Mouse (Mus musculus) liver, embryonic 12.5 days (tissue): ENCODE data around the gene Sf3a1. TPM values are rescaled to one million over a fixed set of nuclear protein-coding genes. Genes with fewer than 3 reads are reported as not detected.

Source experiments
- ATAC-seq: fragments of 200-750 bp; cut with Nextera tagmentation; 2 replicates; pipeline ENCODE4 v1.8.0; 2017; ENCODE audit warnings: moderate number of reproducible peaks, mild to moderate bottlenecking, moderate library complexity
- H3K27ac ChIP-seq: fragments of 300-500 bp; sonication (generic); 2 replicates; pipeline ENCODE4 v1.5.1; 2016; ENCODE audit warnings: mild to moderate bottlenecking
- H3K27me3 ChIP-seq: fragments of 300-500 bp; sonication (generic); replicated peaks from 2 replicates; pipeline ENCODE4 v1.6.1; 2016; ENCODE audit warnings: mild to moderate bottlenecking, moderate library complexity
- H3K36me3 ChIP-seq: fragments of 300-500 bp; sonication (generic); 2 replicates; pipeline ENCODE4 v1.6.1; 2016; ENCODE audit warnings: mild to moderate bottlenecking, moderate library complexity
- H3K4me1 ChIP-seq: fragments of 300-500 bp; sonication (generic); 2 replicates; pipeline ENCODE4 v1.6.1; 2016
- H3K4me2 ChIP-seq: fragments of 300-500 bp; sonication (generic); 2 replicates; pipeline ENCODE4 v1.6.1; 2016; ENCODE audit warnings: mild to moderate bottlenecking, moderate library complexity
- H3K4me3 ChIP-seq: fragments of 300-500 bp; sonication (generic); 2 replicates; pipeline ENCODE4 v1.5.1; 2016; ENCODE audit warnings: mild to moderate bottlenecking, moderate library complexity
- H3K9ac ChIP-seq: fragments of 300-500 bp; sonication (generic); 2 replicates; pipeline ENCODE4 v1.6.1; 2016; ENCODE audit warnings: mild to moderate bottlenecking, moderate library complexity
- H3K9me3 ChIP-seq: fragments of 300-500 bp; sonication (generic); replicated peaks from 2 replicates; pipeline ENCODE4 v1.6.1; 2016; ENCODE audit warnings: mild to moderate bottlenecking, moderate library complexity
- whole genome bisulfite sequencing: fragments of 180-500 bp; shearing (Covaris S2); methylation state at CpG from one replicate; pipeline ENCODE4 v1.1.7; 2016; ENCODE audit not compliant: insufficient replicate concordance; 5-methylcytosine and 5-hydroxymethylcytosine counted together
- microRNA-seq: library from miRNA; unstranded; fragments of <30 nt; microRNA quantifications from one replicate; pipeline ENCODE4, GENCODE M21; 2017
- polyA plus RNA-seq: library from polyadenylated mRNA; unstranded; fragments of >200 nt; fragmentation: Nextera tagmentation; extraction: Ambion mirVana; gene quantifications from 2 replicates; pipeline ENCODE4 v1.2.1, GENCODE M21; 2016

Sf3a1 gene
- polyA plus RNA-seq, 1 experiment from 2014 or later = 41.7 TPM

DNA sequence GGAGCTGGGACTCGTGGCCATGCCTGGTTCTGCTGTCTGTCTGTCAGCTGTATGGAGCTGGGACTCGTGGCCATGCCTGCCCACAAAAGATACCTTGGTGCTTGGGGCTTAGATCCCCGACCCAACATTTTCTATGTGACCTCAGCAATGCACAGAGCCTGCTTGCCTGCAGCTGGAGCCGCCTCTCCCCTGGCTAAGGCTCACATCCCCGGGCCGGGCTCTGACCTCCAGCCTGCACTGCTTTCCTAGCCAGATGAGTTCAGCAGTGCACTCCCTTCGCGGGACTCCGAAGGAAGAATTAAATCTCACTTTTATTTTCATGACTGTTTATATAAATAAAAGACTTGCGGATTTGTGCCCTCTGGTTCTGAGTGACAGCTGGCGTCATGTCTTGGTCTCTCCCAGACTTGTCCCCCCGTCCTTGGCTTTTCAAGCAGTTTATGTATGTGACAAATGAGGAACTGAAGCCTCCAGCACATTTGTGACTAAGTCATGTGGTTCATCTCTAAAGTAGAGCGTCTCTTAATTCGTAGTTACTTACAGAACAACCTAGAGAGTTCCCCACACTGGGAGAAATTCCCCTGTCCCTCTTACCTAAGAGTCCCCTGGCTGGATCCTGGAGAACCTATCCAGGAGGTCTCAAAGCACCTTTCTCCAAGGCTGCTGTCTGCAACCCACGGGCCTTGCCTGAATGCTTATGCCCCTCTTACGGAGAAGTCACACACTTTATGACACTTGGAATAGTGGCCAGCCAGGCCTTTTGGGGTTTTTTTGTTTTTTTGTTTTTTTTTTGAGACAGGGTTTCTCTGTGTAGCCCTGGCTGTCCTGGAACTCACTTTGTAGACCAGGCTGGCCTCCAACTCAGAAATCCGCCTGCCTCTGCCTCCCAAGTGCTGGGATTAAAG is 62.1 kb downstream of the Sf3a1 start:
- H3K9ac ChIP-seq = 0 out of 2 replicates have a peak overlapping the region, but pooled peaks have one; percentile 4
- ATAC-seq = no peak
- no peak overlapping the region for H3K4me2 ChIP-seq
- H3K36me3 ChIP-seq = no peaks in the 10 kb centered on the region
- peaks cover 22% of the 10 kb centered on the region for H3K27me3 ChIP-seq
- H3K27ac ChIP-seq = peak overlapping the region; percentile 57; the same call in 1 of the 2 replicates
- no peaks in the 10 kb centered on the region for H3K9me3 ChIP-seq
- WGBS = 69% methylated on average over 17 of the region's 17 CpGs
- H3K4me1 ChIP-seq = peaks cover 92% of the 10 kb centered on the region
- H3K4me3 ChIP-seq = no peak overlapping the region

DNA sequence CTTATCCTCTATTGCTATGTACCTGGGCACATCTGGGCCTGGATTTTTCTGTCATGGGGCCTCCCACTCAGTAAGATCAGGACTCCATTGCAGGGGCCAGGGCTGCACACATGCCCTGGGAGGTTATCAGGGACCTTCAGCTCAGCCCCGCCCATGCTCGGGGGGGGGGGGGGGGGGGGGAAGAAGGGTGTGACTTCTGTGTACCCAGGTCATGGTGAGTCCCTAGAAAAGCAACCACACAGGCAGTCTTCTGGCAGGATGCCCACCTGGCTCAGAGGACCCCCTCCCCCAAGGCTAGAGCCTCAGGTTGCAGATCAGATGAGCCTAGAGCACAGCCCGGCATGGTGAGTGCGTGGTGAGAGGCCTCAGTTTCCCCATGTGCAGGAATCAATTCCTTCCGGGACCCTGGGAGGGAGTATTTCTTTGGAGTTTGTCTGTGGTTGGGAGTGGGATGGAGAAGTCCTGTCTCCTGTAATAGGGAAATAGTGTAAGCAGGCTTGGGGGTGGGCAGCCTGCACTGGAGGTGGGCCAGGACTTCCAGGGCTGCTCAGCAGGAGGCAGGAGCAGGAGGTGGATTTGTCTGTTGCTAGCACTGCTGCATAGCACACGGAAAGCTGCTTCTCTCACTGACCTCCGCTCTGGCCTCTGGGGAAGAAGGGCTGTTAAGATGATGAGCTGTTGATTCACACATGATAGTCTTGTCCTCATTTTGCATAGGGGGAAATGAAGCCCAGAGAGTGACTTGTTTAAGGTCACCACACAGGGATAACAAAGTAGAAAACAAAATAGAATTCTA is 63.4 kb downstream of the Sf3a1 start:
- Histone ChIP-seq H3K4me1 (peaks cover 93% of the 10 kb centered on the region), H3K9ac (peak overlapping the region; percentile 82), H3K4me2 (peak overlapping the region; percentile 76), H3K36me3 (peaks cover 3% of the 10 kb centered on the region; the same call in 1 of the 2 replicates), H3K4me3 (peak overlapping the region; percentile 72), H3K27me3 (peaks cover 17% of the 10 kb centered on the region), H3K27ac (peak overlapping the region; percentile 95), H3K9me3 (no peaks in the 10 kb centered on the region)
- 29% methylated on average over 5 of the region's 7 CpGs for WGBS
- peak; percentile 89 for ATAC-seq

DNA sequence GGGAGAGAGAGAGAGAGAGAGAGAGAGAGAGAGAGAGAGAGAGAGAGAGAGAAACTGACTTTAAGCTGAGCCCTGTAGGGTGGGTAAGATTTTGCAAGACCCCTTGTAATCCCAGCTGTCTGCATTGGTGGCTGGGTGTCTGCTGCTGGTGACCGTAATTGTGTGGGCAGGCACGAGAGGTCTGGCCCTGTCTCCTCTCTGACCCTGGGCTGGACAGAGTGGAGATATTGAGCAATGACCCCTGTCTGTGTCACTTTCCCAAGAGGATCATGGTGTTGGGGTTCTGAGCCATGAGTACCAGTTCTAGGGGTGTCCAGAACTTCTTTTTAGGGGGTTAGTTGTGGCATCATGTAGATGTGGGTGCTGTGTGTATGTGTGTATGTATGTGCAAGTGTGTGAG is 64.1 kb downstream of the Sf3a1 start:
- WGBS = 49% methylated on average over 2 of the region's 2 CpGs

GRCm38 (mm10) chr11:4226569-4227325 is 66.6 kb downstream of the Sf3a1 start:
- Histone ChIP-seq H3K4me3 (peak overlapping the region; percentile 72), H3K4me2 (peak overlapping the region; percentile 76), H3K36me3 (peaks cover 25% of the 10 kb centered on the region), H3K27me3 (no peaks in the 10 kb centered on the region), H3K4me1 (peaks cover 92% of the 10 kb centered on the region), H3K9me3 (no peaks in the 10 kb centered on the region), H3K27ac (peak overlapping the region; percentile 75), H3K9ac (peak overlapping the region; percentile 59)
- 58% methylated on average over 5 of the region's 5 CpGs for WGBS
- ATAC-seq = peak; percentile 53

More for the DNA sequence above, 64.1 kb downstream of the Sf3a1 start:
- no peaks in the 10 kb centered on the region for H3K9me3 ChIP-seq
- ATAC-seq = no peak
- peaks cover 11% of the 10 kb centered on the region for H3K27me3 ChIP-seq
- peak overlapping the region; percentile 72 for H3K4me3 ChIP-seq
- H3K9ac ChIP-seq = peak overlapping the region; percentile 82
- H3K27ac ChIP-seq = peak overlapping the region; percentile 95
- peaks cover 89% of the 10 kb centered on the region for H3K4me1 ChIP-seq
- peak overlapping the region; percentile 76 for H3K4me2 ChIP-seq
- H3K36me3 ChIP-seq = peaks cover 7% of the 10 kb centered on the region; the same call in 1 of the 2 replicates

DNA sequence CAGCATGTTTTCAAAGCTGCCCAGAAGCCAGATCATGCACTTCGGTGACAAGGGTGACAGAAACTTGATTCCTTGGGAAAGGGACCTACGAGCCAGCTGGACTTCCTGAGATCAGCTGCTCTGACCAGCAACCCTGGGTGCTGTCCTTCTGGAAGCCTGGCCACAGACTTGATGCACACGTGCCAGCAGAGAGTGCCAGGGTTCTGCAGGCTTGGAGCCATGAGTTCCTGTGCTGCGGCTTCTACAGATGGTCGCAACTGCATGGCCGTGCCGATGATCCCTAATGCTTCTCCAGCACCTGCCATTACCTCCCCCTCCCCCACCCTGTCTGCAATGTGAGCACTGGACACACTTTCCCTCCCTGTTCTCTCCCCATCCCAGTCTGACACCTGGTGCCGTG is 68.3 kb downstream of the Sf3a1 start:
- Histone ChIP-seq H3K4me3 (no peak overlapping the region), H3K4me1 (peaks cover 88% of the 10 kb centered on the region), H3K9me3 (no peaks in the 10 kb centered on the region), H3K27ac (no peak overlapping the region), H3K36me3 (peaks cover 42% of the 10 kb centered on the region), H3K9ac (no peak overlapping the region), H3K27me3 (no peaks in the 10 kb centered on the region), H3K4me2 (no peak overlapping the region)
- no peak for ATAC-seq
- 60% methylated on average over 8 of the region's 8 CpGs for WGBS

GRCm38 (mm10) chr11:4229841-4230240 is 69.7 kb downstream of the Sf3a1 start:
- H3K4me2 ChIP-seq = no peak overlapping the region
- peaks cover 42% of the 10 kb centered on the region for H3K36me3 ChIP-seq
- no peaks in the 10 kb centered on the region for H3K27me3 ChIP-seq
- H3K9me3 ChIP-seq = no peaks in the 10 kb centered on the region
- H3K9ac ChIP-seq = no peak overlapping the region
- H3K4me1 ChIP-seq = peaks cover 86% of the 10 kb centered on the region
- H3K27ac ChIP-seq = peak overlapping the region; percentile 54
- 63% methylated on average over 4 of the region's 4 CpGs for WGBS
- ATAC-seq = no peak
- no peak overlapping the region for H3K4me3 ChIP-seq

GRCm38 (mm10) chr11:4231435-4231834 is 71.3 kb downstream of the Sf3a1 start:
- H3K27me3 ChIP-seq = no peaks in the 10 kb centered on the region
- H3K36me3 ChIP-seq = peaks cover 42% of the 10 kb centered on the region
- H3K4me2 ChIP-seq = no peak overlapping the region
- no peak overlapping the region for H3K9ac ChIP-seq
- WGBS = 91% methylated on average over 2 of the region's 2 CpGs
- H3K4me3 ChIP-seq = no peak overlapping the region
- H3K9me3 ChIP-seq = no peaks in the 10 kb centered on the region
- ATAC-seq = no peak
- H3K4me1 ChIP-seq = peaks cover 86% of the 10 kb centered on the region
- no peak overlapping the region for H3K27ac ChIP-seq

Small RNAs within 50 kb of the gene (microRNA-seq; reads per million reads assigned to microRNA genes)
- 9.1 reads per million, percentile 20 among the genes with 10 or more reads in this experiment for gene Mir3060

Other genes starting within 250 kb of the Sf3a1 start
- 0.86 and 1.2 TPM in 2 replicates for gene Slc35e4, start 245.7 kb upstream of the Sf3a1 start, polyA plus RNA-seq
- 14.0 and 14.5 TPM in 2 replicates for gene Tcn2, start 228.2 kb upstream of the Sf3a1 start, polyA plus RNA-seq
- 72.0 and 74.0 TPM in 2 replicates for gene Pes1, start 196.4 kb upstream of the Sf3a1 start, polyA plus RNA-seq
- gene 4930556J24Rik, start 183.6 kb upstream of the Sf3a1 start, polyA plus RNA-seq = 0.11 and 0.13 TPM in 2 replicates
- gene Gal3st1, start 176.7 kb upstream of the Sf3a1 start, polyA plus RNA-seq = 0.72 and 0.85 TPM in 2 replicates
- 0.62 and 0.71 TPM in 2 replicates for gene Sec14l4, start 128.9 kb upstream of the Sf3a1 start, polyA plus RNA-seq
- not detected in 2 replicates for gene Sec14l3, start 95.5 kb upstream of the Sf3a1 start, polyA plus RNA-seq
- gene Mtfp1, start 64.9 kb upstream of the Sf3a1 start, polyA plus RNA-seq = 32.2 and 35.9 TPM in 2 replicates
- 5.4 and 5.9 TPM in 2 replicates for gene Sec14l2, start 36.9 kb upstream of the Sf3a1 start, polyA plus RNA-seq
- 9.7 and 10.6 TPM in 2 replicates for gene Rnf215, start 25.1 kb upstream of the Sf3a1 start, polyA plus RNA-seq
- 1.4 and 1.5 TPM in 2 replicates for gene Ccdc157, start 57 bp upstream of the Sf3a1 start, polyA plus RNA-seq
- 9.8 and 10.7 TPM in 2 replicates for gene Tbc1d10a, start 26.4 kb downstream of the Sf3a1 start, polyA plus RNA-seq
- gene Castor1, start 57.9 kb downstream of the Sf3a1 start, polyA plus RNA-seq = 2.1 and 2.3 TPM in 2 replicates
- gene Osm, start 76.1 kb downstream of the Sf3a1 start, polyA plus RNA-seq = 0.48 and 0.55 TPM in 2 replicates
- gene Lif, start 97.2 kb downstream of the Sf3a1 start, polyA plus RNA-seq = not detected in 2 replicates